Mouse (Mus musculus) layer of hippocampus, postnatal 10 days (tissue): ENCODE results near the gene Cgas. TPM values are rescaled to one million over a fixed set of nuclear protein-coding genes. Genes with fewer than 3 reads are reported as not detected.

ENCODE experiments used
- DNase-seq, 2 experiments: peaks; one replicate each; pipeline ENCODE4 v3.0.0; 2021; ENCODE audit warnings: low spot score in 2 of 2
- microRNA-seq, 2 experiments: library from miRNA; unstranded; fragments of <30 nt; microRNA quantifications; one replicate each; pipeline ENCODE4 v1.2.0; 2021
- total RNA-seq, 2 experiments: library from RNA; stranded (reverse); gene quantifications; 2 replicates each; pipeline ENCODE4 v1.2.3; 2021

Gene Cgas
- total RNA-seq, 2 experiments from 2014 or later: 0.94 to 0.96 TPM

GRCm38 (mm10) chr9:78386947-78387346, 56.1 kb downstream of the Cgas start:
- no peak for DNase-seq

GRCm38 (mm10) chr9:78385893-78386292, 57.1 kb downstream of the Cgas start:
- DNase-seq: no peak

Small RNA genes within 50 kb of the gene (microRNA-seq; reads per million reads assigned to microRNA genes)
- 0 reads per million in 2 experiments for gene Gm26377

Other genes starting within 250 kb of the Cgas start
- not detected for gene Gsta1, start 212.6 kb downstream of the Cgas start, total RNA-seq
- gene Gm3776, start 186.1 kb downstream of the Cgas start, total RNA-seq: not detected
- not detected for gene Gm10639, start 153.3 kb downstream of the Cgas start, total RNA-seq
- not detected for gene Omt2a, start 128.4 kb downstream of the Cgas start, total RNA-seq
- not detected for gene Omt2b, start 115.6 kb downstream of the Cgas start, total RNA-seq
- not detected for gene Gsta2, start 87.4 kb downstream of the Cgas start, total RNA-seq
- not detected for gene Dppa5a, start 75.1 kb downstream of the Cgas start, total RNA-seq
- under 1 TPM; 0.16 to 0.71 TPM for gene Ooep, start 64.5 kb downstream of the Cgas start, total RNA-seq
- under 1 TPM in 1 of 2 experiments, not detected in 1; 0.16 TPM for gene Ddx43, start 47.5 kb downstream of the Cgas start, total RNA-seq
- gene Mto1, start 5.0 kb upstream of the Cgas start, total RNA-seq: 10 to 100 TPM; 20.4 to 22.9 TPM
- gene Gm17324, start 5.5 kb upstream of the Cgas start, total RNA-seq: 1 to 10 TPM; 1.4 to 1.5 TPM
- gene Eef1a1, start 45.9 kb upstream of the Cgas start, total RNA-seq: 1,000 to 10,000 TPM; 4,076 to 4,543 TPM
- 10 to 100 TPM; 13.4 to 16.2 TPM for gene Slc17a5, start 144.8 kb upstream of the Cgas start, total RNA-seq
- 1 to 10 TPM; 5.2 to 5.3 TPM for gene Cd109, start 172.3 kb upstream of the Cgas start, total RNA-seq